Mouse (Mus musculus) hindbrain, embryonic 11.5 days (tissue): ENCODE measurements at regions not wholly inside any gene's neighbourhood (a gene's known extent, or its start where the extent isn't known, plus 50 kb on each side); places are given as distances from the start of the nearest gene placed in this dataset.

Experiments
- ATAC-seq: fragments of 200-750 bp; cut with Nextera tagmentation; 2 replicates; pipeline ENCODE4 v1.8.0; 2017; ENCODE audit warnings: mild to moderate bottlenecking, moderate TSS enrichment, moderate library complexity; ENCODE audit not compliant: low FRiP score
- DNase-seq: peaks from one replicate; pipeline ENCODE4 v3.0.0-alpha.2; 2015; ENCODE audit warnings: low spot score
- H3K27ac ChIP-seq: fragments of 300-500 bp; sonication (generic); 2 replicates; pipeline ENCODE4 v1.5.1; 2014; ENCODE audit warnings: mild to moderate bottlenecking, low read depth, low read length
- H3K27me3 ChIP-seq: fragments of 300-500 bp; sonication (generic); 2 replicates; pipeline ENCODE4 v1.6.1; 2014; ENCODE audit warnings: mild to moderate bottlenecking, low read length, moderate library complexity, mixed read lengths; ENCODE audit not compliant: control insufficient read depth, insufficient read depth
- H3K36me3 ChIP-seq: fragments of 300-500 bp; sonication (generic); 2 replicates; pipeline ENCODE4 v1.6.1; 2014; ENCODE audit warnings: mild to moderate bottlenecking, low read length, moderate library complexity, mixed read lengths; ENCODE audit not compliant: control insufficient read depth, insufficient read depth
- H3K4me1 ChIP-seq: fragments of 300-500 bp; sonication (generic); replicated peaks from 2 replicates; pipeline ENCODE4 v1.6.1; 2014; ENCODE audit warnings: low read length, mixed read lengths; ENCODE audit not compliant: control insufficient read depth, insufficient read depth
- H3K4me2 ChIP-seq: fragments of 300-500 bp; sonication (generic); replicated peaks from 2 replicates; pipeline ENCODE4 v1.6.1; 2014; ENCODE audit warnings: mild to moderate bottlenecking, low read depth, low read length
- H3K4me3 ChIP-seq: fragments of 300-500 bp; sonication (generic); 2 replicates; pipeline ENCODE4 v1.5.1; 2014; ENCODE audit warnings: low read depth, low read length
- H3K9ac ChIP-seq: fragments of 300-500 bp; sonication (generic); 2 replicates; pipeline ENCODE4 v1.6.1; 2014; ENCODE audit warnings: low read depth, low read length
- H3K9me3 ChIP-seq: fragments of 300-500 bp; sonication (generic); 2 replicates; pipeline ENCODE4 v1.6.1; 2016; ENCODE audit warnings: low read length; ENCODE audit not compliant: control insufficient read depth
- WGBS: fragments of 180-500 bp; shearing (Covaris S2); extraction: QIAGEN DNeasy Blood & Tissue Kit; methylation state at CpG from one replicate; pipeline ENCODE4 v1.1.7; 2014; 5-methylcytosine and 5-hydroxymethylcytosine counted together

- Histone ChIP-seq H3K27me3 (no peaks in the 10 kb centered on the region), H3K9me3 (no peaks in the 10 kb centered on the region), H3K9ac (no peak overlapping the region), H3K36me3 (no peaks in the 10 kb centered on the region), H3K4me3 (no peak overlapping the region), H3K4me2 (no peak overlapping the region), H3K27ac (no peak overlapping the region), H3K4me1 (no peaks in the 10 kb centered on the region)
- WGBS, result 85% methylated on average over 6 of the region's 6 CpGs
- ATAC-seq, result no peak
- no peak for DNase-seq
Measured at GRCm38 (mm10) chr6:35864218-35864617, 324.5 kb upstream of the Mtpn start.

GRCm38 (mm10) chr6:35853993-35854392, 314.3 kb upstream of the Mtpn start:
- ATAC-seq (no peak), DNase-seq (no peak)
- Histone ChIP-seq H3K9ac (no peak overlapping the region), H3K9me3 (no peaks in the 10 kb centered on the region), H3K27ac (no peak overlapping the region), H3K4me3 (no peak overlapping the region), H3K36me3 (no peaks in the 10 kb centered on the region), H3K27me3 (no peaks in the 10 kb centered on the region), H3K4me2 (no peak overlapping the region), H3K4me1 (no peaks in the 10 kb centered on the region)
- 89% methylated on average over 5 of the region's 5 CpGs for WGBS

DNA sequence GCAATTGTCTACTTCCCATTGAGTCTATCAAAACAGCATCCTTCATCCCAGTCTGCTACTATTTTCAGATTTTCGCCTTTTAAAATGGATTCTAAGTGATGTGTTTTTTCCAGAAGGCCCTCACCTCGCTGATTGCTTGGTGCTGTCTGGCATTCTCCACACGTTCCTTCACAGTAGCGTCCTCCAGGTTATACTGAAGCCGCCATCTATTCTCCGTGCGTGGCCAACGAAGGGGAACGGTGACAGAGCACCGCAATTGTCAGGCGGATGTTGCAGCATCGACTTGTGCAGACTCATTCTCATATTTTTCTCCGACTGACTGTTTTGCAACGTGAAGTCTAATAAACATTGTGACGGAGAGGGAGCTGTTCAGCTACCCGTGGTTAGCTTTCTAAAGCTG, 277.0 kb upstream of the Mtpn start:
- Histone ChIP-seq H3K4me1 (no peaks in the 10 kb centered on the region), H3K27ac (no peak overlapping the region), H3K36me3 (no peaks in the 10 kb centered on the region), H3K27me3 (no peaks in the 10 kb centered on the region), H3K9me3 (no peaks in the 10 kb centered on the region), H3K4me2 (no peak overlapping the region), H3K4me3 (no peak overlapping the region), H3K9ac (no peak overlapping the region)
- 82% methylated on average over 16 of the region's 16 CpGs for WGBS
- no peak for DNase-seq
- no peak for ATAC-seq

DNA sequence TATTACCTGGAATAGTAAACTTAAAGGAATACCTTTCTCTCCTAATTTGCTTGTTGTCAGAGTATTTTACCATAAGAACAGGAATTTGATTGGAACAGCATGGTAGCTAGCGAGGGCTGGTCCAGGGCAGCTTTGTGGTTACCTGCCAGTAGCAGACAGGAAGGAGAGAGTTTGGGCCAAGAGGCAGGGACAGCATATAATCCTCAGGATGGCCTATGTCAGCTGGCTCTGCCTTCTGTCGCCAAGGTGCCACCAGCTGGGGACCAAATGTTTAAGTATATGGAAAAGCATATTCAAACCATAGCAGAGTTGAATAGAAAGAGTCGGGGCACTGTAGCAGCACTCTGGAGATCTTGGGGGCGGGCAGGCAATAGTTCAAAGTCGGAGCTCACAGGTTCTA, 274.8 kb upstream of the Mtpn start:
- no peak overlapping the region for H3K27ac ChIP-seq
- no peaks in the 10 kb centered on the region for H3K36me3 ChIP-seq
- H3K9me3 ChIP-seq, result no peaks in the 10 kb centered on the region
- ATAC-seq (no peak), DNase-seq (no peak)
- H3K9ac ChIP-seq, result no peak overlapping the region
- H3K4me3 ChIP-seq, result no peak overlapping the region
- no peaks in the 10 kb centered on the region for H3K4me1 ChIP-seq
- WGBS, result 74% methylated on average over 5 of the region's 5 CpGs
- H3K27me3 ChIP-seq, result no peaks in the 10 kb centered on the region
- no peak overlapping the region for H3K4me2 ChIP-seq

DNA sequence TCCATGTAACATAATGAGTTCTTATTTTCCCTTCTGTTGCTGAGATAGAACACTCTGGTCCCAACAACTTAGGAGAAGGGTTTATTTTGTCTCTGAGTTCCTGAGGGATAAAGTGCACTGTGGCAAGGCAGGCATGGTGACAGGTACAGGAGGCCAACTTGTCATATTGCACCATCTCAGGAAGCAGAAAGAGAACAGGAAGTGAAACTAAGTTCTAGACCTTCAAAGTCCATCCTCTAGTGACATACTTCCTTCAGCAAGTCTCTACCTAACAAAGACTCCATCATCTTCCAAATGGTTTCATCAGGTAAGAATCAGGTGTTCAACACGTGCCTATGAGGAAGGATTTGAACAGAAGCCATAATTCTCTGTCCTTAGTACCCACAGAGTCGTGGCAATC, 266.1 kb upstream of the Mtpn start:
- no peak overlapping the region for H3K4me2 ChIP-seq

DNA sequence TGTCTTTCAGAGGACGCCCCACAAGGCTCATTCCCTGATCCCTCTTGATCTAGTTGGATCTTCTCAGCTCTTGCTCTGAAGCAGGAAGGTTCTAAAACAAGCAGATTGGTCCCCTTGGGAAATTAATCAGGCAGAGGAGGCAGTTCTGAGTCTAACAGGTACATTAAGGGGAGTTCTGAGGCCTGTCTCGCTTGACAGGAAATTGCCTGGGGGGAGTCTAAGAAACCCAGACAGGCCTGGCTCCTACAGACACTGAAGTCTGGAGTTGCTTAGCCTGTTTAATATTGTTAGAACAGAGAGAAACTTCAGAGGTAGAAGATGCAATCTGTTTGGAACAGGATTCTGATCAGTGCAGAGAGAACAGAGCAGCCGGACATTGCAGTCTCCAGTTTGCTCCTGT, 264.4 kb upstream of the Mtpn start:
- 77% methylated on average over 3 of the region's 3 CpGs for WGBS
- H3K27ac ChIP-seq, result no peak overlapping the region
- no peak for DNase-seq

More for the DNA sequence above, 266.1 kb upstream of the Mtpn start:
- DNase-seq (no peak), ATAC-seq (no peak)
- 84% methylated on average over 2 of the region's 2 CpGs for WGBS
- no peaks in the 10 kb centered on the region for H3K27me3 ChIP-seq
- H3K4me3 ChIP-seq, result no peak overlapping the region
- H3K9ac ChIP-seq, result no peak overlapping the region
- no peaks in the 10 kb centered on the region for H3K36me3 ChIP-seq
- H3K9me3 ChIP-seq, result no peaks in the 10 kb centered on the region
- H3K27ac ChIP-seq, result no peak overlapping the region
- H3K4me1 ChIP-seq, result no peaks in the 10 kb centered on the region

GRCm38 (mm10) chr6:35779706-35780105, 240.0 kb upstream of the Mtpn start:
- no peaks in the 10 kb centered on the region for H3K27me3 ChIP-seq
- H3K9ac ChIP-seq, result no peak overlapping the region
- H3K9me3 ChIP-seq, result no peaks in the 10 kb centered on the region
- WGBS, result 91% methylated on average over 1 of the region's 1 CpGs
- no peaks in the 10 kb centered on the region for H3K4me1 ChIP-seq
- no peak for ATAC-seq
- no peak overlapping the region for H3K4me3 ChIP-seq
- H3K36me3 ChIP-seq, result no peaks in the 10 kb centered on the region
- no peak overlapping the region for H3K4me2 ChIP-seq
- H3K27ac ChIP-seq, result no peak overlapping the region
- no peak for DNase-seq

More for the DNA sequence above, 264.4 kb upstream of the Mtpn start:
- Histone ChIP-seq H3K9me3 (no peaks in the 10 kb centered on the region), H3K4me2 (no peak overlapping the region), H3K36me3 (no peaks in the 10 kb centered on the region), H3K9ac (no peak overlapping the region), H3K27me3 (no peaks in the 10 kb centered on the region), H3K4me3 (no peak overlapping the region), H3K4me1 (no peaks in the 10 kb centered on the region)
- ATAC-seq, result no peak

DNA sequence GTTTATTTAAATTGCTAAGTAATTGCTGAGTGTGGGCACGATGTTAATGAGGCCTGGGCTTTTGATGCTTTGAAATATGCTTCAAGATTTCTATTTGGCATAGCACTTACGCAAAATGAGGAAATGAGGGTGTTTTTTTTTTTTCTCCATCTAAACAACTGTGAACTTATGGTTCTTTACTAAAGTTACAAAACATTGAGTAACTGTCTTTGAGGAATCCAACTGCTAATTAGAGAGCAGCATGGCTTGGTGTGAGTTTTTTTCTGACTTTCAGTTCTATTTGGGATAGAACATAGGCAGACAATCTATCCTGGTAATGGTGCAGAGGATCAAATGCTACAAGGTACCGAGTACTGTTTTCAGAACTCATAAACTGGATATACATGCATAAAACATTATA, 231.2 kb upstream of the Mtpn start:
- DNase-seq (no peak), ATAC-seq (no peak)
- H3K9me3 ChIP-seq, result no peaks in the 10 kb centered on the region
- no peaks in the 10 kb centered on the region for H3K4me1 ChIP-seq
- no peak overlapping the region for H3K27ac ChIP-seq
- H3K4me2 ChIP-seq, result no peak overlapping the region
- 91% methylated on average over 3 of the region's 3 CpGs for WGBS
- H3K9ac ChIP-seq, result no peak overlapping the region
- no peaks in the 10 kb centered on the region for H3K27me3 ChIP-seq
- no peaks in the 10 kb centered on the region for H3K36me3 ChIP-seq
- H3K4me3 ChIP-seq, result no peak overlapping the region

- Histone ChIP-seq H3K27ac (no peak overlapping the region), H3K36me3 (no peaks in the 10 kb centered on the region), H3K4me3 (no peak overlapping the region), H3K4me2 (no peak overlapping the region), H3K9ac (no peak overlapping the region), H3K27me3 (no peaks in the 10 kb centered on the region), H3K9me3 (no peaks in the 10 kb centered on the region), H3K4me1 (no peaks in the 10 kb centered on the region)
- no peak for DNase-seq
- no peak for ATAC-seq
- 87% methylated on average over 3 of the region's 3 CpGs for WGBS
Measured at GRCm38 (mm10) chr6:35759606-35760246, 220.0 kb upstream of the Mtpn start.
